ENCODE assay signal across 10 mouse cellular contexts in the genomic region with DNA sequence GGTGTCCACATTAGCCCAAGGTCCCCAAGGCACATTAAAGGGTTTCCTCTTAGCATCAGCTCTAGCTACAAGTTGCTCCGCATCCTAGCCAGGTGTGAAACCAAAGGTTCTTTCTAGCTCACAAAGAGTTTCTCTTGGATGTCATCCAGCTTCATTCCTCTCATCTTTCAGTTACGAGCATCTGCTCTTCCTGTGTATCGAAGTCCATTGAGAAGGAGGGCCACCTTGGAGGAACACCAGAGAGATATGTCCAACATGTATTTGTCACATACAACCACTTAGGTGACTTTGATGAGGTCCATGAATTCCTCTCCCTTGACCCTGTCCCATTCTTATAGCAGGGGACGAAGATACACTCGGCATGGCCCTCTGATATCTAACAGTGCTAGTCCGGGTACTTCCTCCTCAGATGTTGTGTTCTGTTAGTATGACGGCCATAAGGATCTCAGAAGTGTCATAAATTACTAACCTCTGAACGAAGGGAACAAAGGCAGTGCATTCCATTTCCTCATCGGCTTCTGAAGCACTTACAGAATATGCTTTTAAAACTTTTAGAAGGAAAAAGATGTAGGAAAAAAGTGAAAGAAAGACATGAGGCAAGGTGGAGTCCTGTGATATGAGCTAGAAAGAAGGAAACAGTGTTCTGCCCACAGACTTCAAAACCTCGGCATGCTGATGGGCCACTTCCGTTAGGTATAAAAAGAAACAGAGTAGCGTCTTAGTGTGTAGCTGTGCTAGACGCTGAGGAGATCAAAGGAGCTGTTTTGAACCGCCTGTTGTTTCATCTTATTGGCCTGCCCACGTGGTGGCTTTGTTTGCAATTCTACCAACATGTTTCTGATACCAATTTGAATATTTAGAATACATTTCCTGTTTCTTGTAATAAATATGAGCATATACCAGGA.
A peak's percentile ranks its signal among the peaks of the same experiment; 100 is the strongest.
DNase-seq lines count a peak whose midpoint lies in the region; ATAC-seq lines count a peak whose summit lies in the region.
"Had no signal": no experiment of that assay in that cellular context is flagged by ENCODE, and none has a peak within 500 bp of the region (broad histone marks: within the 10 kb centered on the region; RNA-seq: fewer than 3 reads in every experiment).

No protein-coding gene starts in this region.

- H3K27ac ChIP-seq in heart, embryonic 11.5 days (ENCODE audit: low read depth, low read length): no peak overlapping the region
- no peak overlapping the region for H3K27ac ChIP-seq in liver, embryonic 11.5 days (ENCODE audit: low read depth, low read length)
- no peak overlapping the region for H3K27ac ChIP-seq in kidney, embryonic 14.5 days (ENCODE audit: low read depth, low read length)
- H3K27ac ChIP-seq: midbrain, embryonic 12.5 days had no signal

- peak; percentile 85 for DNase-seq in heart, adult 11 months
- peak; percentile 75 to 79 for DNase-seq in CD8-positive naive resting alpha-beta T cell, adult 2 months (ENCODE audit: low read depth in 2 of 2, low spot score in 2 of 2)
- DNase-seq in liver, embryonic 11.5 days (ENCODE audit: low spot score): no peak
- DNase-seq in cerebellum, adult 8-10 months: no peak
- no peak for DNase-seq in left cerebral cortex, postnatal 36 days (ENCODE audit: low spot score in 2 of 2)
- DNase-seq: kidney, postnatal 36 days had no signal

- WGBS in heart, embryonic 11.5 days (ENCODE audit: insufficient replicate concordance): 68% methylated on average over 15 of the region's 15 CpGs
- WGBS in liver, embryonic 11.5 days: 46% methylated on average over 15 of the region's 15 CpGs
- 65% methylated on average over 15 of the region's 15 CpGs for WGBS in kidney, embryonic 14.5 days

- ATAC-seq in heart, embryonic 11.5 days (replicated peaks; ENCODE audit: insufficient number of reproducible peaks, low FRiP score, low TSS enrichment): no peak
- ATAC-seq in liver, embryonic 11.5 days (replicated peaks; ENCODE audit: low FRiP score): no peak
- ATAC-seq in neutrophil, adult 5-6 weeks (ENCODE audit: extremely low read depth, insufficient number of reproducible peaks, low FRiP score, poor library complexity, severe bottlenecking): peak; percentile 68
- ATAC-seq in kidney, embryonic 14.5 days (ENCODE audit: low FRiP score, low TSS enrichment): no peak

- H3K9me3 ChIP-seq in heart, embryonic 11.5 days (replicated peaks; ENCODE audit: control insufficient read depth, low read length): no peaks in the 10 kb centered on the region
- no peaks in the 10 kb centered on the region for H3K9me3 ChIP-seq in liver, embryonic 11.5 days (ENCODE audit: control insufficient read depth, low read length)
- no peaks in the 10 kb centered on the region for H3K9me3 ChIP-seq in kidney, embryonic 14.5 days (ENCODE audit: control insufficient read depth, low read length)
- H3K9me3 ChIP-seq: midbrain, embryonic 12.5 days had no signal

- H3K9ac ChIP-seq in heart, embryonic 11.5 days (ENCODE audit: low read depth, low read length): no peak overlapping the region
- H3K9ac ChIP-seq in liver, embryonic 11.5 days (ENCODE audit: low read depth, low read length): no peak overlapping the region
- no peak overlapping the region for H3K9ac ChIP-seq in kidney, embryonic 14.5 days (ENCODE audit: low read depth, low read length)
- H3K9ac ChIP-seq: midbrain, embryonic 12.5 days had no signal

- peaks cover 10% of the 10 kb centered on the region for H3K4me1 ChIP-seq in heart, embryonic 11.5 days (ENCODE audit: control insufficient read depth, insufficient read depth, low read length)
- H3K4me1 ChIP-seq in liver, embryonic 11.5 days (replicated peaks; ENCODE audit: control insufficient read depth, insufficient read depth, low read length): peaks cover 5% of the 10 kb centered on the region; the same call in 1 of the 2 replicates
- H3K4me1 ChIP-seq in kidney, embryonic 14.5 days (ENCODE audit: control insufficient read depth, insufficient read depth, low read length): peaks cover 3% of the 10 kb centered on the region; the same call in 1 of the 2 replicates

- no peak overlapping the region for H3K4me3 ChIP-seq in heart, embryonic 11.5 days (ENCODE audit: low read depth, low read length)
- H3K4me3 ChIP-seq in liver, embryonic 11.5 days (ENCODE audit: low read depth, low read length): no peak overlapping the region
- H3K4me3 ChIP-seq in kidney, embryonic 14.5 days (ENCODE audit: low read length): no peak overlapping the region
- H3K4me3 ChIP-seq: midbrain, embryonic 12.5 days had no signal

- intact Hi-C loops in left cerebral cortex, postnatal 36 days (cut with DNase I): no loop called here

- no peaks in the 10 kb centered on the region for H3K36me3 ChIP-seq in heart, embryonic 11.5 days (ENCODE audit: control insufficient read depth, insufficient read depth, low read length)
- no peaks in the 10 kb centered on the region for H3K36me3 ChIP-seq in liver, embryonic 11.5 days (ENCODE audit: control insufficient read depth, insufficient read depth, low read length)
- no peaks in the 10 kb centered on the region for H3K36me3 ChIP-seq in kidney, embryonic 14.5 days (ENCODE audit: control insufficient read depth, insufficient read depth, low read length)
- H3K36me3 ChIP-seq: midbrain, embryonic 12.5 days had no signal

- H3K4me2 ChIP-seq in heart, embryonic 11.5 days: no peak overlapping the region
- H3K4me2 ChIP-seq in liver, embryonic 11.5 days: peak overlapping the region; percentile 30; the same call in 1 of the 2 replicates
- no peak overlapping the region for H3K4me2 ChIP-seq in kidney, embryonic 14.5 days (replicated peaks; ENCODE audit: low read depth, low read length)
- H3K4me2 ChIP-seq: midbrain, embryonic 12.5 days had no signal

- no peaks in the 10 kb centered on the region for H3K27me3 ChIP-seq in heart, embryonic 11.5 days (ENCODE audit: control insufficient read depth, insufficient read depth, low read length)
- H3K27me3 ChIP-seq in liver, embryonic 11.5 days (replicated peaks; ENCODE audit: control insufficient read depth, insufficient read depth, low read length): no peaks in the 10 kb centered on the region
- H3K27me3 ChIP-seq in kidney, embryonic 14.5 days (ENCODE audit: control insufficient read depth, insufficient read depth, low read length): no peaks in the 10 kb centered on the region
- H3K27me3 ChIP-seq: midbrain, embryonic 12.5 days had no signal

Comparison
In these comparisons a context has a peak if more than half of its experiments do, and no peak if none do; other contexts are left out.
1. DNase-seq: peak in heart, adult 11 months (single experiment) and CD8-positive naive resting alpha-beta T cell, adult 2 months (2 of 2); none in liver, embryonic 11.5 days (single experiment), cerebellum, adult 8-10 months (single experiment) and left cerebral cortex, postnatal 36 days (0 of 2).